Mouse (Mus musculus) liver, embryonic 11.5 days (tissue): ENCODE measurements around the gene Stub1. TPM values are rescaled to one million over a fixed set of nuclear protein-coding genes. Genes with fewer than 3 reads are reported as not detected.
A peak's percentile ranks its signal among the peaks of the same experiment; 100 is the strongest.
"Not testable (repeated sequence)": the region's sequence is repeated elsewhere in the genome, so short reads cannot be mapped to it uniquely, and the experiment has no call there.

ENCODE experiments used
- ATAC-seq: fragments of 200-750 bp; cut with Nextera tagmentation; replicated peaks from 2 replicates; pipeline ENCODE4 v1.8.0; 2017; ENCODE audit warnings: moderate number of reproducible peaks, mild to moderate bottlenecking, moderate TSS enrichment, moderate library complexity; ENCODE audit not compliant: low FRiP score
- DNase-seq: peaks from one replicate; pipeline ENCODE4 v3.0.0-alpha.2; 2017; ENCODE audit warnings: low spot score
- H3K27ac ChIP-seq: fragments of 300-500 bp; sonication (generic); 2 replicates; pipeline ENCODE4 v1.5.1; 2014; ENCODE audit warnings: mild to moderate bottlenecking, low read depth, low read length, control low read depth
- H3K27me3 ChIP-seq: fragments of 300-500 bp; sonication (generic); replicated peaks from 2 replicates; pipeline ENCODE4 v1.6.1; 2014; ENCODE audit warnings: low read length, mixed read lengths; ENCODE audit not compliant: control insufficient read depth, insufficient read depth
- H3K36me3 ChIP-seq: fragments of 300-500 bp; sonication (generic); 2 replicates; pipeline ENCODE4 v1.6.1; 2014; ENCODE audit warnings: mild to moderate bottlenecking, low read length, moderate library complexity, mixed read lengths; ENCODE audit not compliant: control insufficient read depth, insufficient read depth
- H3K4me1 ChIP-seq: fragments of 300-500 bp; sonication (generic); replicated peaks from 2 replicates; pipeline ENCODE4 v1.6.1; 2014; ENCODE audit warnings: low read length, mixed read lengths; ENCODE audit not compliant: control insufficient read depth, insufficient read depth
- H3K4me2 ChIP-seq: fragments of 300-500 bp; sonication (generic); 2 replicates; pipeline ENCODE4 v1.6.1; 2014; ENCODE audit warnings: mild to moderate bottlenecking, control low read depth, moderate library complexity
- H3K4me3 ChIP-seq: fragments of 300-500 bp; sonication (generic); 2 replicates; pipeline ENCODE4 v1.5.1; 2014; ENCODE audit warnings: low read depth, low read length, control low read depth
- H3K9ac ChIP-seq: fragments of 300-500 bp; sonication (generic); 2 replicates; pipeline ENCODE4 v1.6.1; 2014; ENCODE audit warnings: low read depth, low read length, control low read depth
- H3K9me3 ChIP-seq: fragments of 300-500 bp; sonication (generic); 2 replicates; pipeline ENCODE4 v1.6.1; 2016; ENCODE audit warnings: low read length, inconsistent platforms, mixed read lengths; ENCODE audit not compliant: control insufficient read depth
- WGBS: fragments of 180-500 bp; shearing (Covaris S2); extraction: QIAGEN DNeasy Blood & Tissue Kit; methylation state at CpG from one replicate; pipeline ENCODE4 v1.1.7; 2014; 5-methylcytosine and 5-hydroxymethylcytosine counted together
- polyA plus RNA-seq: library from polyadenylated mRNA; unstranded; fragments of >200 nt; fragmentation: Nextera tagmentation; extraction: Ambion mirVana; gene quantifications from 2 replicates; pipeline ENCODE4 v1.2.1, GENCODE M21; 2014

The Stub1 gene
- polyA plus RNA-seq, 1 experiment from 2014 or later, result 252 TPM

DNA sequence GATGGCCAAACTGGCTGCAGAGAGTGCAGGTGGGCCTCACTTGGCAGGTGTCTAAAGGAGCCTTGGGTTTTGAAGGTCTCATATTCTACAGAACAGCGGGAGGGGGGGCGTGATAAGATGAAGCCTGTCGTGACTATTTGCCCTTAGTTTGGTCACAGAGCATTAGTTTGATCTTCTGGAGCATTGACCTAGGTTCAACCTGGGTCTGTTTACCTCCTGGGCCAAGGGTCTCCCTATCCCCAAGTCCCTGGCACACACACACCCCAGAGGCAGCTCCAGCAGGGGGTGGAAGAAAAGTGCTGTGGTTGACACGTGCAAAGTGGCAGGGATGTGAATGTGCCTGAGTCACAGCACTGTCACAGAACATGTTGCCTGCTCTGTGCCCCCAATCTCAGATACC, 22.3 kb downstream of the Stub1 start:
- Histone ChIP-seq H3K36me3 (no peaks in the 10 kb centered on the region), H3K9ac (no peak overlapping the region), H3K4me2 (no peak overlapping the region), H3K4me3 (no peak overlapping the region), H3K4me1 (peaks cover 4% of the 10 kb centered on the region; the same call in 1 of the 2 replicates), H3K9me3 (no peaks in the 10 kb centered on the region), H3K27me3 (peaks cover 74% of the 10 kb centered on the region), H3K27ac (no peak overlapping the region)
- WGBS, result 63% methylated on average over 4 of the region's 4 CpGs
- no peak for ATAC-seq
- DNase-seq, result no peak

DNA sequence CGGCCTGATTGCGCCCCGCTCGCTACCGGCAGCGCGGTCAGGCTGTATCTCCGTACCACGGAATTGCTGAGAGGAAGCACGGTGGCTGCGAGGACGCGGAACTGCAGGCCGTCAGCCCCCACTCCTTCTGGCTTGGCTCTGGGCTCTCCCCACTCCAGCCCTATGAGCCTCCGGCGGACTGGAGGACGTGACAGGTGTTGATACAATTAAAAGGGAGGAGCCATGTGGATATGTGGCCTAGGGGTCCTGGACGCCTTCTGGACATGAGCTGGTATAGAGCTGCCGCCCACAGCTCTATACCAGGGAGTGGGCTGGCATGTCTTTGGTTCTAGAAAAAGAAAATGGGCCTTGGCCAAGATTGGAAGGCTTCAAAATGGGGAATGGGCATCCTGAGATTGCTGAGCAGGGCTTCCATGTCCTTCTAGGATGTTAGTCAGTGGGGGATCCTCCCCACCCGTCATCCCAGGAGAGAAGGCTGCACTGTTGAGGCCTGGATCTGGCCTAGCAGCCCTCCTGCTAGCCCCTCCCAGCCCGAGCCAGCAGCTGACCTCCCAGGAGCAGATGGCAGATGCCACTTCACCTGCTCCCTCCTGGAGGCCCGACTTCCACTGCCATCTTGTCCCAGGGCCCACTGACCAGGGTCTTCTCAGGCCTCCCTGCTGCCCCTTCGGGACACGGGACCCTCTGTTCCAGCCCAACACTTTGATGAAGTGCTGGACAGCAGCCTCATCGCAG, 23.4 kb downstream of the Stub1 start:
- Histone ChIP-seq H3K4me1 (peaks cover 4% of the 10 kb centered on the region; the same call in 1 of the 2 replicates), H3K27me3 (peaks cover 70% of the 10 kb centered on the region), H3K9ac (peak overlapping the region; percentile 22), H3K36me3 (no peaks in the 10 kb centered on the region), H3K4me2 (peak overlapping the region; percentile 90), H3K9me3 (no peaks in the 10 kb centered on the region), H3K4me3 (peak overlapping the region; percentile 59), H3K27ac (no peak overlapping the region)
- DNase-seq (no peak), ATAC-seq (no peak)
- WGBS, result 13% methylated on average over 25 of the region's 25 CpGs

DNA sequence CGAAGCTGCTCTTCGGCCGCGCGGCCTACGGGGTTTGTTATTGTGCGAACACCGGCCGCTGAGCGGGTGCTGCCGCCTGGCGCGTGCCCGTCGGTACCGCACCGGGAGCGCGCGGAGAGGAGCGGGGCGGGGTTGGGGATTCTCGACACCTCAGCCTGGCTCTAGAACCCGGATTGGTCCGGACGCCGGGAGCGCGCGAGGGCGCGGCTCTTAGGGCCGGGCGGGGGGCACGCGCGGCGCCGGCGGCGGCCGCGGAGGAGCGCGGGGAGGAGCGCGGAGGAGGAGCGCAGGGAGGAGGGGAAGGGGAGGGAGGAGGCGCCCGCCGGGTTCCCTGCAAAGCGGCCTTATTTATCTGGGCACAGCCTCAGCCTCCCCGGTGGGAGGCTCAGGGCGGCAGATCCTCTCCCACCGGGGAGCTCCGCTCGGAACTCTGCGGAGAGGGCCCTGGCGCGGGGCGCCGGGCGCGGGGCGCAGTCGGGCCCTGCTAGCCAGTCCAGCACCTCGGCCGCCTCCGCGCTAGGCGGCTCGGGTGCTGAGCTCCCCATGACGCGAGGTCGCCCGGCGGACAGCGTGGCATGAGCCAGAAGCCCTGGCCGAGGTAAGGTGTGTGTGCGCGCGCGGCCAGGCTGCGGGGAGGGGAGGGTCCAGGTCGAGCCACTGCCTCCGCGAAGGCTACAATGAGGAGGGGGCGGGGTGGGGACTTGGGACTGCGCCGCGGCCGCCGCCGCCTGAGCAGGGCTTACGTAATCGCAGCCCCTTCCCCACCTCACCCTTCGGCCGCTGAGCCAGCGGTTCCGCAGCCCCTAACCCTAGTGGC, 24.2 kb downstream of the Stub1 start, which contains the start of gene Fbxl16:
Gene Fbxl16 (plus strand): TSS at position 297 of the 817 bp plus-strand sequence.
- peak; percentile 60 for DNase-seq
- under 1% methylated on average over 85 of the region's 100 CpGs for WGBS
- Histone ChIP-seq H3K27me3 (peaks cover 66% of the 10 kb centered on the region), H3K9ac (peak within 1 kb of the TSS; percentile 27), H3K4me3 (peak within 1 kb of the TSS; percentile 59), H3K4me2 (peak within 1 kb of the TSS; percentile 90), H3K36me3 (no peaks in the 10 kb centered on the region), H3K27ac (no peak within 1 kb of the TSS), H3K9me3 (no peaks in the 10 kb centered on the region), H3K4me1 (peaks cover 4% of the 10 kb centered on the region; the same call in 1 of the 2 replicates)
- peak; percentile 54 for ATAC-seq

DNA sequence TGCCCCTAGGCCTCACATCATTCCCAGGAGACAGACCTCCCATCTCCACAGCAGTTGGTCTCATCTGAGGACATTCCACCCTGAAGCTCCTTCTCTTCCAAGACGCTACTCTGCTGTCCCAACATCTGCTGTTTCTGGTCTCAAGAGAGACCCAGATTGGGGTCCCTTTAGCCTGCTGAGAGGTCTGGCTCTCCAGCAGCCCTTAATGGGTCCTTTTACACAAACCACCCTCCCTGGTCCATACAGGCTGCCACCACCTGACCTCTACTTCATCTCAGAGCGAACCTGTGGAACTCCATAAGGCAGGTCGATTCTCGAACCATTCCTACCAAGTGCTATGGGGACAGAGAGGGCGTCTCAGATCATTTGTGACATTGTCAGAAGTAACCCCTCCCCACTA, 25.2 kb downstream of the Stub1 start:
- no peaks in the 10 kb centered on the region for H3K36me3 ChIP-seq
- peak overlapping the region; percentile 90 for H3K4me2 ChIP-seq
- no peak overlapping the region for H3K27ac ChIP-seq
- H3K4me3 ChIP-seq, result 0 out of 2 replicates have a peak overlapping the region, but pooled peaks have one; percentile 59
- no peaks in the 10 kb centered on the region for H3K9me3 ChIP-seq
- ATAC-seq (no peak), DNase-seq (no peak)
- 43% methylated on average over 5 of the region's 5 CpGs for WGBS
- H3K9ac ChIP-seq, result no peak overlapping the region
- peaks cover 4% of the 10 kb centered on the region; the same call in 1 of the 2 replicates for H3K4me1 ChIP-seq
- H3K27me3 ChIP-seq, result peaks cover 61% of the 10 kb centered on the region

DNA sequence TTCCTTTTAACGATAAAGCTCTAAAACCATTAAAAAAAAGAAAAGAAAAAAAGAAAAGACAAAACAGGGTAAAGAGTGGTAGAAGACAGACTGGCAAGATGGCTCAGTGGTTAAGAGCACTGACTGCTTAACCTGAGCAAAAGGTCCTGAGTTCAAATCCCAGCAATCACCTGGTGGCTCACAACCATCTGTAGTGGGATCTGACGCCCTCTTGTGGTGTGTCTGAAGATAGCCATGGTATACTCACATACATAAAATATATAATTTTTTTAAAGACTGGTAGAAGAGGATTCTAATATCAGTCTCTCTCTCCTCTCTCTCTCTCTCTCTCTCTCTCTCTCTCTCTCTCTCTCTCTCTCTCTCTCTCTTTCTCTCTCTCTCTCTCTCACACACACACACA, 25.8 kb downstream of the Stub1 start:
- 35% methylated on average over 2 of the region's 2 CpGs for WGBS
- ATAC-seq, result not testable (repeated sequence)
- H3K27me3 ChIP-seq, result peaks cover 56% of the 10 kb centered on the region

DNA sequence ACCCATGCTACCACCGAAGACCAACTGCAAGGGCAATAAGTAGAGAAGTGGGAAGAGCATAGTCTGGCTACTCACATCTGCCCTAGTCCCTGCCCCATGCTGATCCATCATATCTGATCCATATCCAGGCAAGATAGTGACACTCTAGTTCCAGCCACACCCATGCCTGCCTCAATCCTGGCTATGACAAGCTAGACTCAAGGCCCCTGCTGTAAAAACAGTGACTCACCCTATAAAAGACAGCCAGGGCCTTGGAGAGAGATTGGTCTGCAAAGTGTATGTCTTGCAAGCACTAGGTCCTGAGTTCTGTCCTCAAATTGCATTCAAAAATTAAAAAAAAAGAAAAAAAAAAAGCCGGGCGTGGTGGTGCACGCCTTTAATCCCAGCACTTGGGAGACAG, 26.7 kb downstream of the Stub1 start:
- no peak for ATAC-seq
- peaks cover 47% of the 10 kb centered on the region for H3K27me3 ChIP-seq
- H3K4me1 ChIP-seq, result peaks cover 4% of the 10 kb centered on the region; the same call in 1 of the 2 replicates
- H3K36me3 ChIP-seq, result no peaks in the 10 kb centered on the region
- WGBS, result 73% methylated on average over 4 of the region's 4 CpGs
- no peak overlapping the region for H3K4me2 ChIP-seq
- no peak for DNase-seq
- H3K27ac ChIP-seq, result no peak overlapping the region
- H3K4me3 ChIP-seq, result no peak overlapping the region
- H3K9me3 ChIP-seq, result no peaks in the 10 kb centered on the region
- no peak overlapping the region for H3K9ac ChIP-seq

More for the DNA sequence above, 25.8 kb downstream of the Stub1 start:
- not testable (repeated sequence) for H3K9me3 ChIP-seq, H3K4me1 ChIP-seq, H3K4me2 ChIP-seq, H3K9ac ChIP-seq, H3K4me3 ChIP-seq, H3K36me3 ChIP-seq, DNase-seq, H3K27ac ChIP-seq

DNA sequence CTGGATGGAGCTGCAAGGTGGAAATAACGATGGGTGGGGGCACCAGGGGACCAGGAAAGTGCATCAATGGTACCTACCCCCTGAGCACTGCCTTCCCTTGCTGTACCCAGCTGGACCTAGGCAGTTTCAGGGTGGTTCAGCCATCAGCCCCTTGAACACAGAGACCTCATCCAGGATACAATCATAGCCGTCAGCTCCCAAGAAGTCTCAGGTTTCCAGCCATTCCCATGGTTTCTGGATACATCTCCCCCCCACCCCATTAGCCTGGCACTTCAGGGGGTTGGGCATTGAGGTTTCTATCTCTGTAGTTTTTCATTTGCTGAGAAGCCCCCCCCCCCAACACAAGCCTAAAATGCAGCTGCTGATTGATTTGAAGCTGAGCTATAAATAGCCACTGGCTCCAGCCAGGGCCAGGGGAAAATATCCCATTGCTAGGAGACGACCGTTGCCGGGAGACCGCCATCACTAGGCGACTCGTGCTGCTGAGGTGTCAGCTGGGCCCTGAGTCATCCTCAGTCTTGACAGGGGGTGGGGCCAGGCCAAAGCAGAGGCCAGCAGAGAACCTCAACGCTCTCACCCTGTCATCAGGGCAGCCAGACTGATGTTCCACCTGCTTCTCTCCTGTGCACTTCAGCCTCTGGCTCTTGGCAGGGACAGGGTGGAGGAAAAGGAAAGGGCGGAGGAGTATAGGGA, 30.2 kb downstream of the Stub1 start:
- Histone ChIP-seq H3K9ac (no peak overlapping the region), H3K4me2 (no peak overlapping the region), H3K27ac (no peak overlapping the region)

DNA sequence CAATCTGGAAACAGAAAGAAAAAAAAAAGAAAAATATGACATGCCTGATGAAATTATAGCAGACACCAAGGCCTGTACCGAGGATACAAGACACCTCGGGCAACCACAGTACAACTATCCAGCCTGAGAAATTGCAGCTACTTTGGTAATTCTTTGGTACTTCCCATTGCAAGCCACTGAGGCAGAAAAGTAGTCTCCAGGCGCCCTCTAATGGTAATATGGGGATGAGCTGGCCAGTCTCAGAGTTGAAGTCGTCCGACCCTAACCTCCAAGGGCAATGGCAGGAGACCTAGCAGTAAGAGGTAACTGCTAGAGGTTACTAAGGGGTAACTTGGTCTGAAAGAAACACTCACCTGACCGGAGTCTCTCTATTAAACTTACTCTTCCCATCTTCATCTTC, 32.2 kb downstream of the Stub1 start:
- H3K4me1 ChIP-seq, result peaks cover 8% of the 10 kb centered on the region; the same call in 1 of the 2 replicates
- H3K4me3 ChIP-seq, result no peak overlapping the region
- no peaks in the 10 kb centered on the region for H3K36me3 ChIP-seq
- 5% methylated on average over 6 of the region's 6 CpGs for WGBS
- DNase-seq, result no peak
- no peak overlapping the region for H3K27ac ChIP-seq
- H3K4me2 ChIP-seq, result no peak overlapping the region
- no peaks in the 10 kb centered on the region for H3K9me3 ChIP-seq
- H3K27me3 ChIP-seq, result peaks cover 7% of the 10 kb centered on the region
- ATAC-seq, result peak; percentile 38
- H3K9ac ChIP-seq, result no peak overlapping the region

More for the DNA sequence above, 30.2 kb downstream of the Stub1 start:
- no peak for DNase-seq
- H3K4me1 ChIP-seq, result no peaks in the 10 kb centered on the region
- no peaks in the 10 kb centered on the region for H3K9me3 ChIP-seq
- no peak for ATAC-seq
- WGBS, result 11% methylated on average over 10 of the region's 10 CpGs
- H3K36me3 ChIP-seq, result no peaks in the 10 kb centered on the region
- H3K4me3 ChIP-seq, result no peak overlapping the region
- peaks cover 12% of the 10 kb centered on the region for H3K27me3 ChIP-seq
